Mouse (Mus musculus) hindbrain, embryonic 14.5 days (tissue): ENCODE results near the gene Rabep2. TPM values are rescaled to one million over a fixed set of nuclear protein-coding genes. Genes with fewer than 3 reads are reported as not detected.

Experiments
- ATAC-seq: fragments of 200-750 bp; cut with Nextera tagmentation; 2 replicates; pipeline ENCODE4 v1.8.0; 2017; ENCODE audit warnings: moderate number of reproducible peaks, mild to moderate bottlenecking, moderate TSS enrichment, moderate library complexity; ENCODE audit not compliant: low FRiP score
- DNase-seq: peaks from one replicate; pipeline ENCODE4 v3.0.0-alpha.2; 2015; ENCODE audit warnings: low spot score
- H3K27ac ChIP-seq: fragments of 300-500 bp; sonication (generic); 2 replicates; pipeline ENCODE4 v1.5.1; 2014; ENCODE audit warnings: mild to moderate bottlenecking, moderate library complexity
- H3K27me3 ChIP-seq: fragments of 300-500 bp; sonication (generic); 2 replicates; pipeline ENCODE4 v1.6.1; 2014; ENCODE audit warnings: mild to moderate bottlenecking, low read length, mixed read lengths; ENCODE audit not compliant: control insufficient read depth, insufficient read depth
- H3K36me3 ChIP-seq: fragments of 300-500 bp; sonication (generic); replicated peaks from 2 replicates; pipeline ENCODE4 v1.6.1; 2014; ENCODE audit not compliant: control insufficient read depth, insufficient read depth
- H3K4me1 ChIP-seq: fragments of 300-500 bp; sonication (generic); replicated peaks from 2 replicates; pipeline ENCODE4 v1.6.1; 2014; ENCODE audit warnings: antibody characterized with exemption, low read length, mixed read lengths; ENCODE audit not compliant: control insufficient read depth, insufficient read depth
- H3K4me2 ChIP-seq: fragments of 300-500 bp; sonication (generic); replicated peaks from 2 replicates; pipeline ENCODE4 v1.6.1; 2014; ENCODE audit warnings: mild to moderate bottlenecking, moderate library complexity
- H3K4me3 ChIP-seq: fragments of 300-500 bp; sonication (generic); replicated peaks from 2 replicates; pipeline ENCODE4 v1.5.1; 2014; ENCODE audit warnings: mild to moderate bottlenecking, low read length
- H3K9ac ChIP-seq: fragments of 300-500 bp; sonication (generic); 2 replicates; pipeline ENCODE4 v1.6.1; 2014
- H3K9me3 ChIP-seq: fragments of 300-500 bp; sonication (generic); 2 replicates; pipeline ENCODE4 v1.6.1; 2016; ENCODE audit warnings: low read length; ENCODE audit not compliant: control insufficient read depth
- WGBS: fragments of 180-500 bp; shearing (Covaris S2); extraction: QIAGEN DNeasy Blood & Tissue Kit; methylation state at CpG from one replicate; pipeline ENCODE4 v1.1.7; 2014; 5-methylcytosine and 5-hydroxymethylcytosine counted together
- polyA plus RNA-seq: library from polyadenylated mRNA; unstranded; fragments of >200 nt; fragmentation: Nextera tagmentation; extraction: Ambion mirVana; gene quantifications from 2 replicates; pipeline ENCODE4 v1.2.1, GENCODE M21; 2014

Rabep2 gene
- polyA plus RNA-seq, 1 experiment from 2014 or later, result 20.2 TPM

DNA sequence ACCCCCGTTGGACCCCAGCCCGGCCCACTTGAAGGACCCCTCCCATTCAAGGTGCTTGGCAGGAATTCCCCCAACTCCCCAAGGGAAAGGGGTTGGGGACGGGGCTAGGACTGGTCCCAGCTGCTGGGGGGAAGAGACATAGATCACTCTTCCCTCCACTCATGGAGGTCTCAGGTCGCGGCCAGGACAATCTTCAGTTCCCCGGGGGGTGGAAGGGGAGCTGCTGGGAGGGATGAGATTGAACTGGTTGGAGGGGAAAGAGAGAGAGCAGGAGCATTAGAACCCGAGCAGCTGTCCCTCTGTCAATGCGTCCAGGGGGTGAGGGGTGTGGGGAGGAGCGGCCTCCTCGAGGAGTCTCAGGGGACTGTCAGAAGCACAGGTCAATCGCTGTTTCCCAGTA is 63.4 kb downstream of the Rabep2 start:
- Histone ChIP-seq H3K27me3 (no peaks in the 10 kb centered on the region), H3K9me3 (no peaks in the 10 kb centered on the region), H3K4me1 (0 out of 2 replicates have a peak, but pooled peaks cover 8% of the 10 kb centered on the region), H3K4me3 (no peak overlapping the region), H3K36me3 (peaks cover 79% of the 10 kb centered on the region), H3K4me2 (no peak overlapping the region), H3K27ac (no peak overlapping the region), H3K9ac (no peak overlapping the region)
- WGBS, result 47% methylated on average over 11 of the region's 11 CpGs
- DNase-seq (no peak), ATAC-seq (no peak)

DNA sequence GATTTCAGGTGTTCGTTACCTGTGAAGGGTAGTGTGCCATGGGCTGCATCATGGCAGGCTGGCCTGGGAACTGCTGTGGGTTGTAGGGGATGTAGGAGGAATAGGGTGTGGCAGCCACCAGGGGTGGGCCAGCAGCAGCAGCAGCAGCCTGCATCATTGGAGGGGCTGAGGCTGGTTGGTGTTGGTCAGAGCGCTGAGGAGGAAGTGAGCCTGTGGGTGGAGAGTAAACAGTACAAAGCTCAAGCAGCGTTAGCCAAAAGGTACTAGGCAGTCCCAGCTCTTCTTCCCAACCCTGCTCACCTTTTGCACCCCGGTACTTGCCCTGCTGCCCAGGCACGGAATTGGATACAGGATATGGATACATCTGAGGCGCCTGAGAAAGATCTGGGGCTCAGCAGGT is 65.6 kb downstream of the Rabep2 start:
- H3K9ac ChIP-seq, result no peak overlapping the region
- 97% methylated on average over 6 of the region's 6 CpGs for WGBS
- no peak overlapping the region for H3K4me3 ChIP-seq
- DNase-seq (no peak), ATAC-seq (no peak)
- peaks cover 97% of the 10 kb centered on the region for H3K36me3 ChIP-seq
- no peak overlapping the region for H3K4me2 ChIP-seq
- H3K9me3 ChIP-seq, result no peaks in the 10 kb centered on the region
- no peak overlapping the region for H3K27ac ChIP-seq
- no peaks in the 10 kb centered on the region for H3K4me1 ChIP-seq
- no peaks in the 10 kb centered on the region for H3K27me3 ChIP-seq

DNA sequence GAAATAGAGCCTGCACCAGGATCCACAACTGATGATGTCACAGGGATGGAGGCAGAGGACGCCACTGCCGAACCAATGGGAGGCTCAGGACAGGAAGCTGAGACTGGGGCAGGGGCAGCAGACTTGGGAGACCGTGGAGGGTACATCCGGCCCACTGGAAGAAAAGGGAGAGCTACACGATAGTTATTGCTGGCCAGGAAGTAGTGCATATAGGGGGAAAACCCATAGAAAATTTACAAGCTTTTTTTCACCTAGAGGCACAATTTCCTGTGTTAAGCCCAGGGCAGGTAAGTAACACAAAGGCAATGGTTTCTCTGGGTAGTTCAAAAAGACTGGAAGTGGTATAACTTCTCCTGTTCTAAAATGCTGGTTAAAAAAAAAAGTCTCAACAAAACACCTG is 67.9 kb downstream of the Rabep2 start:
- no peak for ATAC-seq
- H3K4me1 ChIP-seq, result peaks cover 9% of the 10 kb centered on the region; the same call in 1 of the 2 replicates
- H3K27me3 ChIP-seq, result no peaks in the 10 kb centered on the region
- no peak overlapping the region for H3K4me3 ChIP-seq
- H3K36me3 ChIP-seq, result peaks cover 98% of the 10 kb centered on the region
- WGBS, result 95% methylated on average over 5 of the region's 5 CpGs
- H3K9me3 ChIP-seq, result no peaks in the 10 kb centered on the region
- no peak overlapping the region for H3K9ac ChIP-seq
- DNase-seq, result no peak
- no peak overlapping the region for H3K27ac ChIP-seq
- no peak overlapping the region for H3K4me2 ChIP-seq

DNA sequence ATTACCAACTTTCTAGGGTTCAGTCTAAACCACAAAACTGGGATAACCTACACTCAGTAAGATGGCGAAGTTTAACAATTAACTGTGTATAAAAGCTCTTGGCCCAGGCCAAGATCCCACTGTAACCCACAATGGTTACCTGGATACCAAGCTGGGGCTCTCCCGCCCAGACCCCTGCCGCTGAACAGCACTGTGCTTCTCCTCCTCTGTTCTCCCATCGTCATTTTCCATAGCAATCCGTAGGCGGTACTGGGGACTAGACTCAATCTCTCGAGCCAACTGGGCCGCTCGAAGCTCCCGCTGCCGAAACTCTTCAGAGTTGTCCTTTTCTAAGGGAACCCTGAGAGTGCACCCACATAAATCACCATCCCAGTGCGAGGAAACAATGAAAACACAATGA is 69.4 kb downstream of the Rabep2 start:
- WGBS, result 89% methylated on average over 12 of the region's 12 CpGs
- Histone ChIP-seq H3K36me3 (peaks cover 83% of the 10 kb centered on the region), H3K27me3 (no peaks in the 10 kb centered on the region), H3K4me2 (no peak overlapping the region), H3K27ac (no peak overlapping the region), H3K4me1 (peaks cover 11% of the 10 kb centered on the region; the same call in 1 of the 2 replicates), H3K4me3 (no peak overlapping the region), H3K9me3 (no peaks in the 10 kb centered on the region), H3K9ac (no peak overlapping the region)
- no peak for DNase-seq
- no peak for ATAC-seq

Other genes with a start within 250 kb of the Rabep2 start
- gene Xpo6, start 228.3 kb upstream of the Rabep2 start, polyA plus RNA-seq, result 63.9 and 69.3 TPM in 2 replicates
- 290 and 319 TPM in 2 replicates for gene Sbk1, start 156.1 kb upstream of the Rabep2 start, polyA plus RNA-seq
- gene Lat, start 59.2 kb upstream of the Rabep2 start, polyA plus RNA-seq, result 0.77 and 0.78 TPM in 2 replicates
- gene Spns1, start 51.3 kb upstream of the Rabep2 start, polyA plus RNA-seq, result 64.5 and 67.9 TPM in 2 replicates
- 3.9 and 4.0 TPM in 2 replicates for gene Nfatc2ip, start 32.0 kb upstream of the Rabep2 start, polyA plus RNA-seq
- gene Cd19, start 13.9 kb upstream of the Rabep2 start, polyA plus RNA-seq, result not detected in 2 replicates
- gene Atp2a1, start 34.3 kb downstream of the Rabep2 start, polyA plus RNA-seq, result 0.30 and 0.31 TPM in 2 replicates
- 60.3 and 64.1 TPM in 2 replicates for gene Sh2b1, start 46.7 kb downstream of the Rabep2 start, polyA plus RNA-seq
- gene Tufm, start 58.6 kb downstream of the Rabep2 start, polyA plus RNA-seq, result 116 and 136 TPM in 2 replicates
- 72.6 and 73.7 TPM in 2 replicates for gene Atxn2l, start 74.7 kb downstream of the Rabep2 start, polyA plus RNA-seq
- gene Eif3c, start 137.7 kb downstream of the Rabep2 start, polyA plus RNA-seq, result 162 and 165 TPM in 2 replicates
- gene Apobr, start 156.2 kb downstream of the Rabep2 start, polyA plus RNA-seq, result 0.26 and 0.36 TPM in 2 replicates
- gene Cln3, start 157.1 kb downstream of the Rabep2 start, polyA plus RNA-seq, result 24.7 and 24.8 TPM in 2 replicates
- not detected in 2 replicates for gene Il27, start 166.2 kb downstream of the Rabep2 start, polyA plus RNA-seq
- 11.4 and 12.4 TPM in 2 replicates for gene Nupr1, start 202.1 kb downstream of the Rabep2 start, polyA plus RNA-seq
- gene Sgf29, start 220.6 kb downstream of the Rabep2 start, polyA plus RNA-seq, result 58.0 and 61.1 TPM in 2 replicates
- 2.5 and 5.3 TPM in 2 replicates for gene Sult1a1, start 247.7 kb downstream of the Rabep2 start, polyA plus RNA-seq